Mouse (Mus musculus) heart, postnatal 0 days (tissue): ENCODE data around the gene Zfp367.

ENCODE experiments used
- CTCF ChIP-seq: IDR thresholded peaks from 2 replicates; pipeline ENCODE4 v1.5.1; 2016; ENCODE audit warnings: antibody characterized with exemption, control low read depth, low read depth
- EP300 ChIP-seq: IDR thresholded peaks from 2 replicates; pipeline ENCODE4 v1.6.1; 2016; ENCODE audit warnings: antibody characterized with exemption, low read depth

GRCm38 (mm10) chr13:64161916-64162611, 9.1 kb upstream of the Zfp367 start:
- TF ChIP-seq CTCF, result no peak
- TF ChIP-seq EP300, result no peak
